ENCODE assay signal across 10 mouse cellular contexts in the genomic region with DNA sequence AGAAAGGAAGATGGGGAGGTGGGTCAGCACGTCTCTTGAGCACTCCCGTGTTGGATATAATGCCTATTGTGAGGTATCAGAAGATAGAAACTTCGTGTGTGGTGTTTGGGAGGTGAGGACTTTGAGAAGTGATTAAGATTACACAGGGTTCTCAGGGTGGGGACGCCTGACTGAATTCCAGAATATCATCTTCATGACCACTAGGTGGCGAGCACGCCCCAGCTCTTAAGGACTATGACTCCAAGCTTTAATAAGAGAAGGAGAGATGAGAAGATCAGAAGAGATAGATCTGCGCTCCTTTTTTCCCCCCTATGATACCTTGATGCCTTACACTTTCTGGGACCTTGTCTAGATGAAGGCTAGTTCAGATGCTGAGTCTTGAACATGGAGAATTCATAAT. TPM values are rescaled to one million over a fixed set of nuclear protein-coding genes. Genes with fewer than 3 reads are reported as not detected.
DNase-seq lines count a peak whose midpoint lies in the region; ATAC-seq and TF ChIP-seq lines count a peak whose summit lies in the region.
"Had no signal": no experiment of that assay in that cellular context is flagged by ENCODE, and none has a peak within 500 bp of the region (broad histone marks: within the 10 kb centered on the region; RNA-seq: fewer than 3 reads in every experiment).

No protein-coding gene starts in this region.

- ATAC-seq in kidney, embryonic 15.5 days (replicated peaks; ENCODE audit: low FRiP score): no peak; the same call in 1 of the 2 replicates
- no peak for ATAC-seq in embryonic facial prominence, embryonic 11.5 days (replicated peaks; ENCODE audit: insufficient number of reproducible peaks, low FRiP score, low TSS enrichment, low read depth)
- peak; percentile 88 for ATAC-seq in hindbrain, embryonic 16.5 days

- no peaks in the 10 kb centered on the region for H3K36me3 ChIP-seq in kidney, embryonic 15.5 days
- no peaks in the 10 kb centered on the region for H3K36me3 ChIP-seq in embryonic facial prominence, embryonic 11.5 days (replicated peaks; ENCODE audit: control insufficient read depth, insufficient read depth, low read depth, low read length)
- H3K36me3 ChIP-seq in hindbrain, embryonic 16.5 days (ENCODE audit: control insufficient read depth, insufficient read depth, low read length): no peaks in the 10 kb centered on the region
- H3K36me3 ChIP-seq in myocyte (ENCODE audit: control insufficient read depth, insufficient read depth): no peaks in the 10 kb centered on the region
- H3K36me3 ChIP-seq: embryonic facial prominence, embryonic 12.5 days had no signal

- H3K9ac ChIP-seq in kidney, embryonic 15.5 days: no peak overlapping the region
- no peak overlapping the region for H3K9ac ChIP-seq in embryonic facial prominence, embryonic 11.5 days (replicated peaks; ENCODE audit: low read length)
- H3K9ac ChIP-seq in hindbrain, embryonic 16.5 days (ENCODE audit: low read depth, low read length): no peak overlapping the region
- H3K9ac ChIP-seq: embryonic facial prominence, embryonic 12.5 days had no signal

- no peaks in the 10 kb centered on the region for H3K9me3 ChIP-seq in kidney, embryonic 15.5 days (replicated peaks)
- no peaks in the 10 kb centered on the region for H3K9me3 ChIP-seq in embryonic facial prominence, embryonic 11.5 days (replicated peaks; ENCODE audit: control insufficient read depth, low read length)
- H3K9me3 ChIP-seq in hindbrain, embryonic 16.5 days (ENCODE audit: control insufficient read depth, low read length): no peaks in the 10 kb centered on the region
- H3K9me3 ChIP-seq: embryonic facial prominence, embryonic 12.5 days had no signal

- H3K79me2 ChIP-seq in myocyte (ENCODE audit: control insufficient read depth, insufficient read depth): no peaks in the 10 kb centered on the region

- 15% methylated on average over 7 of the region's 7 CpGs for whole genome bisulfite sequencing in kidney, embryonic 15.5 days
- 12% methylated on average over 7 of the region's 7 CpGs for WGBS in embryonic facial prominence, embryonic 11.5 days
- 12% methylated on average over 7 of the region's 7 CpGs for WGBS in hindbrain, embryonic 16.5 days

- no peak overlapping the region for H3K4me2 ChIP-seq in kidney, embryonic 15.5 days
- no peak overlapping the region for H3K4me2 ChIP-seq in embryonic facial prominence, embryonic 11.5 days (ENCODE audit: low read depth, low read length)
- H3K4me2 ChIP-seq in hindbrain, embryonic 16.5 days (ENCODE audit: low read length): no peak overlapping the region
- peak overlapping the region; percentile 62 for H3K4me2 ChIP-seq in myocyte (ENCODE audit: low read depth)
- H3K4me2 ChIP-seq: embryonic facial prominence, embryonic 12.5 days had no signal

- H3K4me1 ChIP-seq in kidney, embryonic 15.5 days: peaks cover 20% of the 10 kb centered on the region
- no peaks in the 10 kb centered on the region for H3K4me1 ChIP-seq in embryonic facial prominence, embryonic 11.5 days (ENCODE audit: control insufficient read depth, insufficient read depth, low read length)
- H3K4me1 ChIP-seq in hindbrain, embryonic 16.5 days (ENCODE audit: control insufficient read depth, insufficient read depth, low read depth, low read length): no peaks in the 10 kb centered on the region
- H3K4me1 ChIP-seq: embryonic facial prominence, embryonic 12.5 days had no signal

- no peak for TF ChIP-seq POLR2A in myocyte (IDR thresholded peaks at IDR 0.05; ENCODE audit: insufficient read length, low read depth)

- peak; percentile 23 for DNase-seq in kidney, adult 11 months
- peak; percentile 55 for DNase-seq in adrenal gland, postnatal 10 days
- peak; percentile 71 for DNase-seq in embryonic facial prominence, embryonic 11.5 days (ENCODE audit: low spot score)
- peak; percentile 46 for DNase-seq in liver
- no peak for DNase-seq in yolk sac, embryonic 10.5 days (ENCODE audit: low spot score)

- no peak overlapping the region for H3K4me3 ChIP-seq in kidney, embryonic 15.5 days (replicated peaks)
- H3K4me3 ChIP-seq in embryonic facial prominence, embryonic 11.5 days (ENCODE audit: low read depth, low read length): no peak overlapping the region
- H3K4me3 ChIP-seq in hindbrain, embryonic 16.5 days (ENCODE audit: low read length): no peak overlapping the region
- no peak overlapping the region for H3K4me3 ChIP-seq in myocyte
- H3K4me3 ChIP-seq: embryonic facial prominence, embryonic 12.5 days had no signal

- no peaks in the 10 kb centered on the region for H3K27me3 ChIP-seq in kidney, embryonic 15.5 days
- no peaks in the 10 kb centered on the region for H3K27me3 ChIP-seq in embryonic facial prominence, embryonic 11.5 days (ENCODE audit: control insufficient read depth, insufficient read depth, low read length)
- H3K27me3 ChIP-seq in hindbrain, embryonic 16.5 days (replicated peaks; ENCODE audit: control insufficient read depth, insufficient read depth, low read length): no peaks in the 10 kb centered on the region
- no peaks in the 10 kb centered on the region for H3K27me3 ChIP-seq in myocyte (ENCODE audit: control insufficient read depth, insufficient read depth, insufficient read length)
- H3K27me3 ChIP-seq: embryonic facial prominence, embryonic 12.5 days had no signal

- H3ac ChIP-seq in myocyte (ENCODE audit: control insufficient read depth, insufficient read length): no peak overlapping the region

- H3K27ac ChIP-seq in kidney, embryonic 15.5 days: no peak overlapping the region
- H3K27ac ChIP-seq in embryonic facial prominence, embryonic 11.5 days (replicated peaks; ENCODE audit: low read depth, low read length): no peak overlapping the region
- no peak overlapping the region for H3K27ac ChIP-seq in hindbrain, embryonic 16.5 days (ENCODE audit: low read depth, low read length)
- H3K27ac ChIP-seq: embryonic facial prominence, embryonic 12.5 days had no signal

TF ChIP-seq in myocyte, 11 proteins besides CTCF, POLR2A, EP300 and RAD21:
- TF ChIP-seq SRF (IDR thresholded peaks at IDR 0.05; ENCODE audit: control insufficient read depth, insufficient read length, low read depth) (no peak), REST (IDR thresholded peaks at IDR 0.05; ENCODE audit: insufficient read depth, insufficient read length) (no peak), TCF3 (IDR thresholded peaks at IDR 0.05; ENCODE audit: insufficient read length, low read depth) (no peak), CEBPB (IDR thresholded peaks at IDR 0.05; ENCODE audit: insufficient read depth, poor library complexity, severe bottlenecking) (no peak)
TF ChIP-seq in myocyte: peak in this region for 0.

RNA-seq across cellular contexts. Expression of a gene that starts 1.0 kb away (rescaled TPM):
- polyA plus RNA-seq in kidney, embryonic 15.5 days (2015; fragmentation: Nextera tagmentation; extraction: Ambion mirVana): 12.4 and 13.4 TPM in 2 replicates
- total RNA-seq in adrenal gland, postnatal 10 days (2021): 10 to 100 TPM; 43.8 to 67.3 TPM
- 0.74 and 0.99 TPM in 2 replicates for polyA plus RNA-seq in embryonic facial prominence, embryonic 11.5 days (2014; fragmentation: Nextera tagmentation; extraction: Ambion mirVana)
- polyA plus RNA-seq in hindbrain, embryonic 16.5 days (2015; fragmentation: Nextera tagmentation; extraction: Ambion mirVana): 1.9 and 2.5 TPM in 2 replicates
- polyA plus RNA-seq in myocyte (2012; fragmentation: generic; extraction: Trizol): 85.1 TPM

RNA-seq across cellular contexts. Expression of a gene that starts 46.0 kb away (rescaled TPM):
- polyA plus RNA-seq in kidney, embryonic 15.5 days (2015; fragmentation: Nextera tagmentation; extraction: Ambion mirVana): not detected in 2 replicates
- under 1 TPM in 1 of 2 experiments, not detected in 1; 0.42 TPM for total RNA-seq in adrenal gland, postnatal 10 days (2021)
- polyA plus RNA-seq in embryonic facial prominence, embryonic 11.5 days (2014; fragmentation: Nextera tagmentation; extraction: Ambion mirVana): not detected in 2 replicates
- polyA plus RNA-seq in hindbrain, embryonic 16.5 days (2015; fragmentation: Nextera tagmentation; extraction: Ambion mirVana): not detected in 2 replicates
- polyA plus RNA-seq in myocyte (2012; fragmentation: generic; extraction: Trizol): 0.08 TPM
- polyA plus RNA-seq: embryonic facial prominence, embryonic 12.5 days; liver, embryonic 16.5 days had no signal

RNA-seq across cellular contexts. Expression of a gene that starts 49.3 kb away (rescaled TPM):
- not detected in 2 replicates for polyA plus RNA-seq in kidney, embryonic 15.5 days (2015; fragmentation: Nextera tagmentation; extraction: Ambion mirVana)
- not detected for total RNA-seq in adrenal gland, postnatal 10 days (2021)
- polyA plus RNA-seq in embryonic facial prominence, embryonic 11.5 days (2014; fragmentation: Nextera tagmentation; extraction: Ambion mirVana): not detected in 2 replicates
- polyA plus RNA-seq in hindbrain, embryonic 16.5 days (2015; fragmentation: Nextera tagmentation; extraction: Ambion mirVana): not detected in 2 replicates
- not detected for polyA plus RNA-seq in myocyte (2012; fragmentation: generic; extraction: Trizol)
- polyA plus RNA-seq: embryonic facial prominence, embryonic 12.5 days; liver, embryonic 16.5 days had no signal

RNA-seq across cellular contexts. Expression of a gene that starts 50.1 kb away (rescaled TPM):
- polyA plus RNA-seq in kidney, embryonic 15.5 days (2015; fragmentation: Nextera tagmentation; extraction: Ambion mirVana): 22.2 and 23.4 TPM in 2 replicates
- 10 to 100 TPM; 36.3 to 39.9 TPM for total RNA-seq in adrenal gland, postnatal 10 days (2021)
- polyA plus RNA-seq in embryonic facial prominence, embryonic 11.5 days (2014; fragmentation: Nextera tagmentation; extraction: Ambion mirVana): 13.3 and 14.5 TPM in 2 replicates
- 33.9 and 35.6 TPM in 2 replicates for polyA plus RNA-seq in hindbrain, embryonic 16.5 days (2015; fragmentation: Nextera tagmentation; extraction: Ambion mirVana)
- 22.4 TPM for polyA plus RNA-seq in myocyte (2012; fragmentation: generic; extraction: Trizol)
